7 mouse cellular contexts compared by ENCODE assay signal in genomic region chr1:50900386-50900785, GRCm38 (mm10). TPM values are rescaled to one million over a fixed set of nuclear protein-coding genes. Genes with fewer than 3 reads are reported as not detected.
DNase-seq lines count a peak whose midpoint lies in the region; ATAC-seq and TF ChIP-seq lines count a peak whose summit lies in the region.
"Not testable (repeated sequence)": the region's sequence is repeated elsewhere in the genome, so short reads cannot be mapped to it uniquely, and the experiment has no call there.

Gene Tmeff2 (plus strand): TSS chr1:50900647.

- TF ChIP-seq POLR2A in limb, embryonic 14.5 days (IDR thresholded peaks at IDR 0.05; ENCODE audit: borderline replicate concordance, extremely low read depth, insufficient read depth, insufficient read length), result not testable (repeated sequence)

- not testable (repeated sequence) for H3K27ac ChIP-seq in embryonic facial prominence, embryonic 15.5 days (replicated peaks); hindbrain, embryonic 10.5 days; intestine, embryonic 15.5 days; limb, embryonic 14.5 days (replicated peaks; ENCODE audit: low read depth, low read length); neural tube, embryonic 12.5 days

- not testable (repeated sequence) for H3K9ac ChIP-seq in embryonic facial prominence, embryonic 15.5 days; intestine, embryonic 15.5 days; limb, embryonic 14.5 days (ENCODE audit: low read depth, low read length, severe bottlenecking); neural tube, embryonic 12.5 days

- WGBS in embryonic facial prominence, embryonic 15.5 days, result 88% methylated on average over 9 of the region's 9 CpGs
- WGBS in hindbrain, embryonic 10.5 days, result 86% methylated on average over 9 of the region's 9 CpGs
- WGBS in intestine, embryonic 15.5 days, result 88% methylated on average over 9 of the region's 9 CpGs
- 83% methylated on average over 9 of the region's 9 CpGs for WGBS in limb, embryonic 14.5 days
- WGBS in neural tube, embryonic 12.5 days, result 89% methylated on average over 9 of the region's 9 CpGs

- H3K9me3 ChIP-seq in embryonic facial prominence, embryonic 15.5 days (replicated peaks); hindbrain, embryonic 10.5 days; intestine, embryonic 15.5 days; limb, embryonic 14.5 days (ENCODE audit: control insufficient read depth, low read length); neural tube, embryonic 12.5 days: not testable (repeated sequence)

- H3K4me3 ChIP-seq in embryonic facial prominence, embryonic 15.5 days (replicated peaks); hindbrain, embryonic 10.5 days; intestine, embryonic 15.5 days (replicated peaks); limb, embryonic 14.5 days (replicated peaks; ENCODE audit: low read length); neural tube, embryonic 12.5 days: not testable (repeated sequence)

- H3K4me1 ChIP-seq in embryonic facial prominence, embryonic 15.5 days; hindbrain, embryonic 10.5 days (replicated peaks); intestine, embryonic 15.5 days (replicated peaks); limb, embryonic 14.5 days (ENCODE audit: control insufficient read depth, insufficient read depth, low read length); neural tube, embryonic 12.5 days: not testable (repeated sequence)

- ATAC-seq in embryonic facial prominence, embryonic 15.5 days (ENCODE audit: insufficient number of reproducible peaks, low FRiP score, low TSS enrichment, low read depth); intestine, embryonic 15.5 days; limb, embryonic 14.5 days (ENCODE audit: low FRiP score, low read depth); neural tube, embryonic 12.5 days (ENCODE audit: low FRiP score, low read depth): not testable (repeated sequence)

- H3K36me3 ChIP-seq in embryonic facial prominence, embryonic 15.5 days; hindbrain, embryonic 10.5 days; intestine, embryonic 15.5 days; limb, embryonic 14.5 days (ENCODE audit: control insufficient read depth, insufficient read depth, low read length); neural tube, embryonic 12.5 days: not testable (repeated sequence)

- not testable (repeated sequence) for H3K27me3 ChIP-seq in embryonic facial prominence, embryonic 15.5 days; hindbrain, embryonic 10.5 days (ENCODE audit: insufficient read depth, poor library complexity, severe bottlenecking); intestine, embryonic 15.5 days (replicated peaks); limb, embryonic 14.5 days (ENCODE audit: control insufficient read depth, insufficient read depth, low read length); neural tube, embryonic 12.5 days (replicated peaks)

- DNase-seq in R1 (ENCODE audit: low read depth, low spot score), result peak; percentile 61
- DNase-seq in hindbrain, embryonic 10.5 days (ENCODE audit: low spot score); left cerebral cortex, adult 18-20 months (ENCODE audit: low spot score in 2 of 2); limb, embryonic 14.5 days (ENCODE audit: low spot score): not testable (repeated sequence)

- H3K4me2 ChIP-seq in embryonic facial prominence, embryonic 15.5 days (replicated peaks); intestine, embryonic 15.5 days (replicated peaks); limb, embryonic 14.5 days (replicated peaks; ENCODE audit: low read depth, low read length, severe bottlenecking); neural tube, embryonic 12.5 days (replicated peaks): not testable (repeated sequence)

RNA-seq across cellular contexts. Expression of gene Tmeff2, which starts in this region (rescaled TPM):
- 11.6 and 11.7 TPM in 2 replicates for polyA plus RNA-seq in embryonic facial prominence, embryonic 15.5 days (2015; fragmentation: Nextera tagmentation; extraction: Ambion mirVana)
- polyA plus RNA-seq in hindbrain, embryonic 10.5 days (2016; fragmentation: Nextera tagmentation; extraction: Ambion mirVana), result 10.6 and 11.9 TPM in 2 replicates
- 12.1 and 13.2 TPM in 2 replicates for polyA plus RNA-seq in intestine, embryonic 15.5 days (2015; fragmentation: Nextera tagmentation; extraction: Ambion mirVana)
- total RNA-seq in left cerebral cortex, adult 18-20 months (2021), result 10 to 100 TPM; 46.9 to 49.9 TPM
- 18.0 and 24.2 TPM in 2 replicates for polyA plus RNA-seq in limb, embryonic 14.5 days (2012; rRNA removed)
- polyA plus RNA-seq in limb, embryonic 14.5 days (2014; fragmentation: Nextera tagmentation; extraction: Ambion mirVana), result 22.2 and 23.3 TPM in 2 replicates
- 57.9 and 64.4 TPM in 2 replicates for polyA plus RNA-seq in neural tube, embryonic 12.5 days (2016; fragmentation: Nextera tagmentation; extraction: Ambion mirVana)
